Mouse (Mus musculus) cerebellum, adult (tissue): ENCODE results near the gene Mgp.
"Not testable (repeated sequence)": the region's sequence is repeated elsewhere in the genome, so short reads cannot be mapped to it uniquely, and the experiment has no call there.

ENCODE experiments used
- ATAC-seq: cut with Nextera tagmentation; 2 replicates; pipeline ENCODE4 v1.9.2; 2017; ENCODE audit warnings: mild to moderate bottlenecking, moderate library complexity, mixed read lengths; ENCODE audit not compliant: insufficient number of reproducible peaks, low FRiP score, low TSS enrichment

Mgp gene

DNA sequence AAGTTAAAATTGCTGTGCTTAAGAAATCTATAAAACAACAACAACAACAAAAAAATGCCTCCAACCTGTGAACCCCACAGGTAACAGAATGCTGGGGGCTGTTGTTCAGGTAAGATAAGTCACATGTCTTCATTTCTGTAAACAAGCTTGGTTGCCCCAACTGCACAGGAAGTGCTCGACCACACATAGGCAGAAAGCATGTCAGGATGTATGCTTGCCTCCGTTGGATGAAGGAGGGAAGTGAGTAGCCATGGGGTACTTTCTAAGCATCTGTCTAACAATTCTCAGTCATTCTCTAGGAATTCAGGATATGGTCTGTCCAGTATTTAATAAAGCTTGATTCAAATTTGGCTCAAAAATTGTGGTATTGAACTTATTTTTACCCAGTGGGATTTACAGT is 23.3 kb upstream of the Mgp start:
- no peak for ATAC-seq

DNA sequence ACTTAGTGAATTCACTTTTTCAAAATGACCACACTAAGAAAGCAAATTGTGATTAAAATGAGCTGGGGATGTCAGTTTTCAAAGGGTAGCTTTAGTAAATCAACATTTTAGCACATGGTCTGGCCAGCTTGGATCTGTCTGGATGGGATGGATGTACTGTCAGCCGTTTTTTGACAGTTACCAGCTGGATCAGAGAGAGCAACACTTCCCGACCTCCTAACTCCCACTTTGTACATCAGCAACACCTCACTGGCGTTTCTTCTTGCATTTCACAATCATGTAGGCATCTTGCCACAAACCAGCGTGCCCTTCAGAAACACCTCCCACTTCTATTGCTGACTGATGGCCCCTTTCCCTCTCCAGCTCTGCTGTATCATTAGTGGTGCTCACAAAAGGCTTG is 22.6 kb upstream of the Mgp start:
- ATAC-seq: no peak

DNA sequence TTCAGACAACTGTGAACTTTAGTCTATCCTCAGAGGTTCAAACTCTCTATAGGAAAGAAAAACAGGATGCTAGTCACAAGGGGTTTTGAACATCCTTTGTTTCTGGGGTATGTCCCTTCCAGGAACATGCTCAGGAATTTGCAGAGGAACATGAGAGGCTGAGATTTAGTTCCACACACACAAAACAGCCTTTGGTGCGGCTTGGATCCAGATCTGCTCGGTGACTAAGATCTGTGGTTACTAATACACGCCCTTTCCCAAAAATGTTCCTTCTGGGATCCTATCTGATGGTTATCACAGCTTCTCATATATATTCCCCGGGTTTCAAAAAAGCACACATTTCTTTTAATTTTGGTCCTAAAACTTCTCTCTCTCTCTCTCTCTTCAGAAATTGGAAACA is 22.2 kb upstream of the Mgp start:
- no peak for ATAC-seq

DNA sequence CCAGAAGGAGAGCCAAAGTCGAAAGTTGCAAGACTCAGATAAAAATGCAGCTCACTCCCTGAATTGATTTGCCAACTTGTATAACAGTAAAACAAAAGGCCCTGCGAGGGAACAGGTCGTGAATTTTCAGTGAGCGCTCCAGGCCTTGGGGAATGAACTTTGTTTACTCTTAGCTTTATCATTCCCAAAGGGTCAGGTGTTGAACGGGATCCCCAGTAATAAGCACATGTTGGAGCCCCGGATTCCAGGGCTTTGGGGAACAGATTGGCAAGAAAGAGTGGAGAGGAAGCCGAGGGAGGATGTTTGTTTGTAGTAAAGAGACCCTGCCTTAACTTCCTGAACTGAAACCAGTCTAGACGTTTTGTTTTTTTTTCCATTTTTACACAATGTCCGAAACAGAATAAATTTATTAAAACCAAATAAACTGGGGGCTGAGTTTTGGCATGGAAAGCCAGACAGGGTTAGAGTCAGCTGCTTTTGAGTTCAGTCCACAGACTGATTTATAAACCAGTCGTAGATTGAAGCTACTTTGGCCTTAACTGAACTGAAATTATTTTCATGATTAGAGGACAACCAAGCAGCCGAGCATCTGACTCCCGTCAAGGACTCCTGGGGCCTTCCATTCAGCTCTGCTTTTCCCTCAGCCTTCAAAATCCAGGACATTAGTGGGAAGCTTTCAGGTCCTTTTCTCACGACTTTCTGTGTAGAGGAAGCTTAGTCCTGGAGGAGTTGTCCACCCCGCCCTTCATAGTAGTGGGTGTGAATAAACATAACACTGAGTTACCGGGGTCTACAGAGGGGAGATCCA is 19.1 kb upstream of the Mgp start:
- no peak for ATAC-seq

GRCm38 (mm10) chr6:136892002-136892401 is 16.4 kb upstream of the Mgp start:
- ATAC-seq: no peak

DNA sequence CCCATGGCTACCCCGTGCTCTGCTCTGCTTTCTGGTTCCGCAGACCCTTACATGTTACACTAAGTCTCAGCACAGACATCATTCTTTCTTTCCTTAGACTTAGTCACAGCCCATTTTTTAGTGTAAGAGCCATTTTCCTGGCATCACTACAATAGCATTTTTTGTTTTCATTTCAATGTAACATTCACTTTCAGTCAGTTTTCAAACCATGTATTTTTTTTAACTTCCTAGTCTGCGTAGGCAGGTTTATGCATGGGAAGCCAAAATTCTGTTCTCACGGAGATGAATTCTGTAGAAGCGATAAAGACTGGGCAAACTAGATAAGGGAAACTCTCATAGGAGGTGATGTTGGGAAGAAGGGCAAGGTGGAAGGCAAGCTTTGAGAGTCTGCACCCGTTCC is 13.9 kb upstream of the Mgp start:
- no peak for ATAC-seq

DNA sequence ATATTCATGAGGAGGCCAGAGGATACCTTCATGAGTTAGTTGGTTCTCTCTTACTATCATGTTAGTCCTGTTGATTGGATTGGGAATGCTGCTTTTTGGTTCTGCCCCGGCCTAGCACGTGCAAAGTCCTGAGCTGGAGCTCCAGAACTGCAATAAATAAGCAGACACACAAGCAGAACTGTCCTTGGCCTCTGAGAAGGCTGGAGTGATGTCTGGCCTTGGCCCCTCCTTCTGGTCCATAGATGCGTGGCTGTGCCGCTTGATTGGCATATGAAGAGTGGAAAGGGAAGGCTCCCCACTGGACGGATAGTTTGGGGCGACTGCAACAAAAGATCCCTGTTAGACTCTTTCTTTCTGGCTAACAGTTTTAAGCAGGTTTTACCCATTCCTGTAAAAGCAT is 13.4 kb upstream of the Mgp start:
- ATAC-seq: no peak

DNA sequence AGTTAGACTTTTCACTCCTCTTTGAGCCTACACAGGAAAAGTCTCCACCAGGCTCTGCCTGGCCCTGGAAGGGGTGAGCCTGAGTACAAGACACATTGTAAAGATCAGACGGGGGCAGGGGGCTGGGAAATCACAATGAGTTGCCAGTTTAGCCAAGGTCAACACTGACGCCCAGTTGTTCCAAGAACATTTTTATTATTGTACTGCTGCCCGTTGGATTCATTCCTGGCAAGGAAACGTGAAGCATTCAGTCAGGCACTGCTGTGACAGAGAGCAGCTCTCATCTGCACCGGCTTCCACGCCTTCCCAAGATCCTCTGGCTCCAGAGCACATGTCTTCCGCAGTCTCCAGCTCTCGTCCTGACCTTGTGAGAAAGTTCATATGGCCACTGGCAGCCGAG is 12.2 kb upstream of the Mgp start:
- no peak for ATAC-seq

- not testable (repeated sequence) for ATAC-seq
Observed at GRCm38 (mm10) chr6:136884766-136885165, 9.1 kb upstream of the Mgp start.

DNA sequence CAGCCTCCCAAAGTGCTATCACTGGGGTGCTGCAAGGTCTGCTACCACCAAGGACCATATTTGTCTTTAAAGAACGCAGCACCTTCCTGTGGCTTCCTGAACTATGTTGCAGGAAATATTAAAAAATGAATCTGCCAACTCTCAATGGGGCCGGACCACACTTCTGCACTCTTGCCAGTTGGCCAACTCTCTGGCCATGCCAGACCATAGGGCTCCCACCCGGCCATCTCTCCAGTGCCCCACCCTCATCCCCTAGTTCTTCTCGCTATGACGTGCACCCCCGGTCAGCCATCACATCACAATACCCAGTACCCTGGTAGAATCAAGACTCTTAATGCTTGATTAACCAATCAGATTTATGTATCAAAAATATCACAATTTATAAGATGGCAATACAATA is 8.3 kb upstream of the Mgp start:
- no peak for ATAC-seq

GRCm38 (mm10) chr6:136883431-136883915 is 7.8 kb upstream of the Mgp start:
- ATAC-seq: no peak

DNA sequence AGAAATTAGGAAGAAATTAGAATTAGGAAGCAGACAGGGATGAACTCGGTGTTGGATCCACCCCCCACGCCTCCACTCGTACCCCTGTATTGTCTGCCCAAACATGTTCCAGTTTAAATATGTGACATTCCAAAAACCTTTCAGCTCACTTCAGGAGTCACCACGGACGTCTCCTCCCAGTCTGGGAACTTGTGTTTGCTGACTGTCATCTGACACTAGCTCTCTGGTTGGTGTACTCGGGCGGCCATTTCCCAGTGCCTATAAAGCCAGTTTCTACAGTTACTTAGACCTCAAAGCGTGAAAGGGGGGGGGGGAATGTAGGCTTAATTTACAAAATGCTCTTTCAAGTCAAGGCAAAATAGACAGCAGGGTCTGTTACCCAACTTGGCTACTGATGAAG is 6.1 kb upstream of the Mgp start:
- no peak for ATAC-seq

DNA sequence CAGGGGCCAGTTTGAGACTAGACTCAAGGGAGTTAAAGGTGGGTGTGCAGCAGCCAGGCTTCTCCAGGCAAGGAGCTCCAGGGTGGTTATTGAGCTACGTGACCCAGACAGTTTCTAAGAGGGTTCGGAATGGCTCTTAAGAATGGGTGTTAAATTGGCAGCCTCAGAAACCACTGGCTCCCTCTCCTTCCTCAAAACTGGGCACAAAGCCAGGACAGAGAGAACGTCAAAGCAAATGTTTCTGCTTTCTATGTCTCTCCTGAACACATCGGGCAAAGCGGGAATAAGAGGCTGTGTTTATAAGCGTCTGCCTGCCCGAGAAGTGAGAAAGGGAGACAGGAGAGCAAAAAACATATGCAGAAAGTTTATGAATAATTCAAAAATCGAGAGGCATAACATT is 1.0 kb downstream of the Mgp start:
- no peak for ATAC-seq

DNA sequence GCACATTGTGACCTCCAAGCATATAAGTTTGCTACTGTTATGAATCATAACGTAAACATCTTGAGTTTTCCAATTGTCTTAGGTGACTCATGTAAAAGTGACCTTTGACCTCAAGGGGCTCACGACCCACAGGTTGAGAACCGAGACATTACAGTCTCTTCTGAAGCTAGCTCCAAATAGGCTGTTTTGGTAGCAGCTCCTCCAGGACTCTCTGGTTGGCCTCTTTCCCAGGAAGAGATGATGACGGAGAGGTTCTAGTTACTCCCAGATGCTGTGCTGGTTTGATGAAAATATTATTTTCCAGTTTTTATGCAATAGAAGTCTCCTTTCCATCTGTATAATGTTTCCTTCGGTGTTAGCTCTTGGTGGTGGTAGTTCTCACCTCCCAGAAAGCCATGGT is 6.7 kb downstream of the Mgp start:
- no peak for ATAC-seq

DNA sequence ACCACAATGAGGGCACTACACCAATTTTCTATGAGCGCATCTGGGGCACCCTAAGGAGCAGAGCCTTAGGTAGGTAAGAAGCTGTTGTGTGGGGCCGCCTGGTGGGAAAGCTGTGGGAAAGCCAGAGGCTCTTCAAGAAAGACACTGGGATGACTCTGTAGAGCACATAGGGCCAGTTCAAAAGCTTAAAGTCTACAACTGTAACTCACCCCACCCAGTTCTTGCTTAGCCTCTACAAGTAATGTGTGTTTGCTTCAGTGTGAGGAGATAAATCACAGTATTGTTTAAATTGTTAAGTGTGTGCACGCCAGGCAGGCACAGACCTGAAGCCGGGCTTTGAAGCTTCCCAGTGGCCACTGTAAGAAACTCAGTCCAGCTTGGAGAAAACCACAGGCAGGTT is 9.5 kb downstream of the Mgp start:
- no peak for ATAC-seq

GRCm38 (mm10) chr6:136865360-136865759 is 10.3 kb downstream of the Mgp start:
- ATAC-seq: no peak

GRCm38 (mm10) chr6:136861020-136861419 is 14.6 kb downstream of the Mgp start:
- peak; percentile 29; the same call in 1 of the 2 replicates for ATAC-seq

DNA sequence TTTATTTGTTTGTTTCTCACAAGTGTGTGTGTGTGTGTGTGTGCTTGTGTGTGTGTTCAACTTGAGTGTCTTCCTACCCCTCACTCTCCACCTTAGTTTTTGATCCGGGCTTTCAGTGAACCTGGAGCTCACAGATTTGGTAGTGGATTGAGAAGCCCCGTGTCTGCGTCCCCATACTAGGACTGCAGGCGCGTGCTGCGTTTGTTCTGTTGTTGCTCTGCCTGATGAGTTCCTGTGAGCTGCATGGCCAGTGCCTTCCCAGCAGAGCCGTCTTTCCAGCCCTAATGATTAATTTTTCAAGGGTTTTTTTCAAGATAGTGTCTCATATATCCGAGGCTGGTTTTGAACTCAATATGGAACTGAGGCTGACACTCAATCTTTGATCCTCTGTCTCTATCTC is 17.2 kb downstream of the Mgp start:
- ATAC-seq: no peak

DNA sequence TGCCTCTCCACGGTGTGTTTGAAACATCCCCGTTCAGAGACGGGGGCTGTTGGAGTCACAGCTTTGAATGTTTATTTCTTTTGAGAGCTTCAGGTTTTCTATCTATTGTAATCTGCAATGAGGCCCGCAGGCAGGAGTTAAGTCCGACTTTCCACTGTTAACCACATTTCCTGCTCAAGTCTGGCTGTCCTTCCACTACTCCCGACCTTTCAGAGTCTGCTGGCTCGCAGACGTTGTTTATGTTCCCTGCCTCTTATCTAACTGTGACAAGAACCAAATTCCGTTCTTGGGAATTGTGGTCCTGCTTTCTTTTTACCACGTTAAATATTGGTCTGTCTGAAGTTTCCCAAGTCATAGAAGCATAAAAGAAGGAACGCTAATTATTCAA is 17.8 kb downstream of the Mgp start:
- no peak for ATAC-seq

GRCm38 (mm10) chr6:136857186-136857872 is 18.3 kb downstream of the Mgp start, which contains the start of gene Art4:
TSS of gene Art4 (minus strand) at chr6:136857733.
- ATAC-seq: no peak

GRCm38 (mm10) chr6:136856071-136856636 is 19.5 kb downstream of the Mgp start:
- no peak for ATAC-seq
